Mouse (Mus musculus) limb, embryonic 13.5 days (tissue): Measurements from ENCODE around the gene Rasd2. TPM values are rescaled to one million over a fixed set of nuclear protein-coding genes. Genes with fewer than 3 reads are reported as not detected.
A peak's percentile ranks its signal among the peaks of the same experiment; 100 is the strongest.

Experiments used
- ATAC-seq: fragments of 200-750 bp; cut with Nextera tagmentation; 2 replicates; pipeline ENCODE4 v1.8.0; 2017; ENCODE audit warnings: low read depth, moderate number of reproducible peaks, moderate TSS enrichment; ENCODE audit not compliant: low FRiP score
- H3K27ac ChIP-seq: fragments of 300-500 bp; sonication (generic); 2 replicates; pipeline ENCODE4 v1.5.1; 2015; ENCODE audit warnings: inconsistent platforms, mild to moderate bottlenecking, moderate library complexity
- H3K27me3 ChIP-seq: fragments of 300-500 bp; sonication (generic); 2 replicates; pipeline ENCODE4 v1.6.1; 2015; ENCODE audit warnings: mild to moderate bottlenecking, inconsistent platforms
- H3K36me3 ChIP-seq: fragments of 300-500 bp; sonication (generic); 2 replicates; pipeline ENCODE4 v1.6.1; 2015; ENCODE audit warnings: inconsistent platforms, mild to moderate bottlenecking, moderate library complexity
- H3K4me1 ChIP-seq: fragments of 300-500 bp; sonication (generic); 2 replicates; pipeline ENCODE4 v1.6.1; 2015; ENCODE audit warnings: inconsistent platforms
- H3K4me2 ChIP-seq: fragments of 300-500 bp; sonication (generic); replicated peaks from 2 replicates; pipeline ENCODE4 v1.6.1; 2015; ENCODE audit warnings: inconsistent platforms, mild to moderate bottlenecking, moderate library complexity
- H3K4me3 ChIP-seq: fragments of 300-500 bp; sonication (generic); 2 replicates; pipeline ENCODE4 v1.5.1; 2015; ENCODE audit warnings: moderate library complexity, mild to moderate bottlenecking, inconsistent platforms
- H3K9ac ChIP-seq: fragments of 300-500 bp; sonication (generic); 2 replicates; pipeline ENCODE4 v1.6.1; 2015; ENCODE audit warnings: mild to moderate bottlenecking, inconsistent platforms
- H3K9me3 ChIP-seq: fragments of 300-500 bp; sonication (generic); 2 replicates; pipeline ENCODE4 v1.6.1; 2016; ENCODE audit warnings: inconsistent platforms
- WGBS: fragments of 180-500 bp; shearing (Covaris S2); methylation state at CpG from one replicate; pipeline ENCODE4 v1.1.7; 2015; 5-methylcytosine and 5-hydroxymethylcytosine counted together
- polyA plus RNA-seq: library from polyadenylated mRNA; unstranded; fragments of >200 nt; fragmentation: Nextera tagmentation; extraction: Ambion mirVana; gene quantifications from 2 replicates; pipeline ENCODE4 v1.2.1, GENCODE M21; 2015

Rasd2 gene
- polyA plus RNA-seq, 1 experiment from 2014 or later, result 0.11 TPM

GRCm38 (mm10) chr8:75203420-75203819 is 10.3 kb upstream of the Rasd2 start:
- H3K27me3 ChIP-seq, result no peaks in the 10 kb centered on the region; the same call in 1 of the 2 replicates
- no peak overlapping the region for H3K27ac ChIP-seq
- 65% methylated on average over 2 of the region's 2 CpGs for WGBS
- H3K36me3 ChIP-seq, result no peaks in the 10 kb centered on the region
- no peaks in the 10 kb centered on the region for H3K9me3 ChIP-seq
- no peak overlapping the region for H3K4me3 ChIP-seq
- H3K4me2 ChIP-seq, result no peak overlapping the region
- H3K9ac ChIP-seq, result no peak overlapping the region
- no peaks in the 10 kb centered on the region for H3K4me1 ChIP-seq
- ATAC-seq, result no peak

GRCm38 (mm10) chr8:75204190-75204868 is 9.4 kb upstream of the Rasd2 start:
- no peak overlapping the region for H3K4me2 ChIP-seq
- WGBS, result 77% methylated on average over 13 of the region's 13 CpGs

GRCm38 (mm10) chr8:75211461-75211860 is 2.3 kb upstream of the Rasd2 start:
- peaks cover 70% of the 10 kb centered on the region for H3K27me3 ChIP-seq
- H3K27ac ChIP-seq, result no peak overlapping the region
- H3K9me3 ChIP-seq, result no peaks in the 10 kb centered on the region
- WGBS, result 64% methylated on average over 3 of the region's 3 CpGs
- H3K36me3 ChIP-seq, result no peaks in the 10 kb centered on the region
- H3K4me1 ChIP-seq, result peaks cover 10% of the 10 kb centered on the region
- H3K9ac ChIP-seq, result no peak overlapping the region
- ATAC-seq, result no peak
- no peak overlapping the region for H3K4me2 ChIP-seq
- no peak overlapping the region for H3K4me3 ChIP-seq

More at GRCm38 (mm10) chr8:75204190-75204868, 9.4 kb upstream of the Rasd2 start:
- Histone ChIP-seq H3K36me3 (no peaks in the 10 kb centered on the region), H3K4me1 (no peaks in the 10 kb centered on the region), H3K27me3 (peaks cover 7% of the 10 kb centered on the region), H3K27ac (no peak overlapping the region), H3K9ac (no peak overlapping the region), H3K4me3 (no peak overlapping the region), H3K9me3 (no peaks in the 10 kb centered on the region)
- no peak for ATAC-seq

- ATAC-seq, result peak; percentile 95
- Histone ChIP-seq H3K4me3 (peak overlapping the region; percentile 53), H3K36me3 (no peaks in the 10 kb centered on the region), H3K27me3 (peaks cover 83% of the 10 kb centered on the region), H3K9ac (peak overlapping the region; percentile 59), H3K27ac (no peak overlapping the region), H3K4me1 (peaks cover 10% of the 10 kb centered on the region), H3K4me2 (peak overlapping the region; percentile 95), H3K9me3 (no peaks in the 10 kb centered on the region)
- WGBS, result under 1% methylated on average over 61 of the region's 63 CpGs
Measured at GRCm38 (mm10) chr8:75212631-75213306, 975 bp upstream of the Rasd2 start.

GRCm38 (mm10) chr8:75213307-75213651 is 465 bp upstream of the Rasd2 start:
- peaks cover 10% of the 10 kb centered on the region for H3K4me1 ChIP-seq
- no peaks in the 10 kb centered on the region for H3K36me3 ChIP-seq
- under 1% methylated on average over 36 of the region's 36 CpGs for WGBS
- H3K4me2 ChIP-seq, result peak overlapping the region; percentile 95
- ATAC-seq, result peak; percentile 64
- H3K27me3 ChIP-seq, result peaks cover 84% of the 10 kb centered on the region
- H3K4me3 ChIP-seq, result peak overlapping the region; percentile 53
- H3K27ac ChIP-seq, result no peak overlapping the region
- H3K9me3 ChIP-seq, result no peaks in the 10 kb centered on the region
- peak overlapping the region; percentile 59 for H3K9ac ChIP-seq

GRCm38 (mm10) chr8:75215046-75215445 is 1.3 kb downstream of the Rasd2 start:
- Histone ChIP-seq H3K4me2 (no peak overlapping the region), H3K27ac (no peak overlapping the region), H3K4me3 (no peak overlapping the region), H3K9me3 (no peaks in the 10 kb centered on the region), H3K27me3 (peaks cover 73% of the 10 kb centered on the region), H3K9ac (no peak overlapping the region), H3K4me1 (peaks cover 10% of the 10 kb centered on the region), H3K36me3 (no peaks in the 10 kb centered on the region)
- 47% methylated on average over 1 of the region's 1 CpGs for WGBS
- no peak for ATAC-seq

- no peak overlapping the region for H3K4me3 ChIP-seq
- H3K9me3 ChIP-seq, result no peaks in the 10 kb centered on the region
- H3K4me1 ChIP-seq, result peaks cover 10% of the 10 kb centered on the region
- no peaks in the 10 kb centered on the region for H3K36me3 ChIP-seq
- H3K27ac ChIP-seq, result no peak overlapping the region
- ATAC-seq, result no peak
- peaks cover 67% of the 10 kb centered on the region for H3K27me3 ChIP-seq
- 19% methylated on average over 5 of the region's 5 CpGs for WGBS
- H3K9ac ChIP-seq, result no peak overlapping the region
- H3K4me2 ChIP-seq, result no peak overlapping the region
Measured at GRCm38 (mm10) chr8:75215931-75216330, 2.2 kb downstream of the Rasd2 start.

- 87% methylated on average over 8 of the region's 8 CpGs for WGBS
Measured at GRCm38 (mm10) chr8:75216886-75217285, 3.1 kb downstream of the Rasd2 start.

GRCm38 (mm10) chr8:75217969-75218368 is 4.2 kb downstream of the Rasd2 start:
- ATAC-seq, result no peak
- 13% methylated on average over 4 of the region's 4 CpGs for WGBS
- no peak overlapping the region for H3K4me3 ChIP-seq

More at GRCm38 (mm10) chr8:75216886-75217285, 3.1 kb downstream of the Rasd2 start:
- Histone ChIP-seq H3K27me3 (peaks cover 59% of the 10 kb centered on the region), H3K9ac (no peak overlapping the region), H3K4me2 (no peak overlapping the region), H3K27ac (no peak overlapping the region), H3K4me1 (peaks cover 10% of the 10 kb centered on the region), H3K9me3 (no peaks in the 10 kb centered on the region), H3K36me3 (no peaks in the 10 kb centered on the region), H3K4me3 (no peak overlapping the region)
- no peak for ATAC-seq

GRCm38 (mm10) chr8:75219877-75220738 is 6.4 kb downstream of the Rasd2 start:
- no peak overlapping the region for H3K27ac ChIP-seq
- no peak for ATAC-seq
- no peak overlapping the region for H3K9ac ChIP-seq
- no peak overlapping the region for H3K4me3 ChIP-seq
- H3K4me1 ChIP-seq, result no peaks in the 10 kb centered on the region
- H3K9me3 ChIP-seq, result no peaks in the 10 kb centered on the region
- 62% methylated on average over 5 of the region's 5 CpGs for WGBS
- peaks cover 28% of the 10 kb centered on the region for H3K27me3 ChIP-seq
- no peak overlapping the region for H3K4me2 ChIP-seq
- H3K36me3 ChIP-seq, result no peaks in the 10 kb centered on the region

More at GRCm38 (mm10) chr8:75217969-75218368, 4.2 kb downstream of the Rasd2 start:
- Histone ChIP-seq H3K36me3 (no peaks in the 10 kb centered on the region), H3K27me3 (peaks cover 49% of the 10 kb centered on the region), H3K9ac (no peak overlapping the region), H3K4me2 (no peak overlapping the region), H3K4me1 (peaks cover 6% of the 10 kb centered on the region), H3K27ac (no peak overlapping the region), H3K9me3 (no peaks in the 10 kb centered on the region)

GRCm38 (mm10) chr8:75222665-75223064 is 8.9 kb downstream of the Rasd2 start:
- WGBS, result 92% methylated on average over 5 of the region's 5 CpGs
- no peak overlapping the region for H3K27ac ChIP-seq
- H3K4me2 ChIP-seq, result no peak overlapping the region
- ATAC-seq, result no peak
- H3K27me3 ChIP-seq, result peaks cover 2% of the 10 kb centered on the region
- no peak overlapping the region for H3K9ac ChIP-seq
- H3K4me3 ChIP-seq, result no peak overlapping the region
- no peaks in the 10 kb centered on the region for H3K9me3 ChIP-seq
- no peaks in the 10 kb centered on the region for H3K36me3 ChIP-seq
- H3K4me1 ChIP-seq, result no peaks in the 10 kb centered on the region

- no peak overlapping the region for H3K4me3 ChIP-seq
- H3K36me3 ChIP-seq, result no peaks in the 10 kb centered on the region
- H3K9ac ChIP-seq, result no peak overlapping the region
- no peak overlapping the region for H3K27ac ChIP-seq
- 93% methylated on average over 2 of the region's 2 CpGs for WGBS
- ATAC-seq, result no peak
- H3K4me1 ChIP-seq, result no peaks in the 10 kb centered on the region
- no peaks in the 10 kb centered on the region for H3K9me3 ChIP-seq
- H3K4me2 ChIP-seq, result no peak overlapping the region
- no peaks in the 10 kb centered on the region for H3K27me3 ChIP-seq
Measured at GRCm38 (mm10) chr8:75226773-75227172, 13.0 kb downstream of the Rasd2 start.
